Mouse (Mus musculus) adrenal gland, postnatal 4 days (tissue): ENCODE data around the gene Hsd17b1. TPM values are rescaled to one million over a fixed set of nuclear protein-coding genes. Genes with fewer than 3 reads are reported as not detected.
"Not testable (repeated sequence)": the region's sequence is repeated elsewhere in the genome, so short reads cannot be mapped to it uniquely, and the experiment has no call there.

Experiments
- DNase-seq, 2 experiments: peaks; one replicate each; pipeline ENCODE4 v3.0.0; 2021 to 2022; ENCODE audit warnings: low spot score in 2 of 2, mixed read lengths in 2 of 2
- microRNA-seq: library from miRNA; unstranded; fragments of <30 nt; microRNA quantifications from one replicate; pipeline ENCODE4 v1.2.0, GENCODE M21; 2021
- total RNA-seq, 2 experiments: library from RNA; stranded (reverse); gene quantifications; 2 replicates each; pipeline ENCODE4 v1.2.3; 2021

Gene Hsd17b1
- total RNA-seq, 2 experiments from 2014 or later = 0.50 to 0.62 TPM

DNA sequence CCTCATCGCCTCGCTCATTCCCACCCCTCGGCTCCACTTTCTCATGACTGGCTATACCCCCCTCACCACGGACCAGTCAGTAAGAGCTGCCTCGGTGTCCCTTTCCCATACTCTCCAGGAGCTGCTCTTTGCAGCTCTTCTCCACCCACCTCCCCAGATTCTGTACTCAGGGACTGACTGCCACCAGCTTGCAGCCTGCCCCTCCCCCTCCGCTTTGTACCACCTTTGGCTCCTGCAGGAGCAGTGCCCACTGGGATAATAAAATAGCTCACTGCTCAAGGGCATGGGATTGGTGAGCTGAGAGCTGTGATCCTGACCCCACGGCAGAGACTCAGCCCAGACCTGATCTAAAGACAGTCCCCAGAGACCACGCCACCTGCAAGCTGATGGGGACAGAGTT, 46.3 kb downstream of the Hsd17b1 start:
- not testable (repeated sequence) for DNase-seq

- not testable (repeated sequence) for DNase-seq
Observed at GRCm38 (mm10) chr11:101125008-101125407, 46.8 kb downstream of the Hsd17b1 start.

DNA sequence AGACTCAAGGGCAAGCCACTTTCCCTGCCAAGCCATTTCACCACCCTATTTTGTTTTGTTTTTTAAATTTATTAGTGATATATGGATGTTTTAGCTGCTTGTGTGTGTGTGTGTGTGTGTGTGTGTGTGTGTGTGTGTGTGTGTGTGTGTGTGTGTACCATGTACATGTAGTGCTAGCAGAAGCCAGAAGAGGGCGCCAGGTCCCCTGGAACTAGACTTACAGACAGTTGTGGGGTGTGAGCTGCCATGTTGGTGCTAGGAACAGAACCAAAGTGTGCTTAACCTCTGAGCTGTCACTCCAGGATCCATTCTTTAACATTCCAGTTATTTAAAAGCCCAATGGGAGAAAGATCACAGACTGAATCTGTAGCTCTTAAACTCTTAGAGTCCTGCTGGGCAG, 48.9 kb downstream of the Hsd17b1 start:
- DNase-seq = no peak

GRCm38 (mm10) chr11:101128996-101129577, 50.9 kb downstream of the Hsd17b1 start:
- no peak for DNase-seq

Small RNA genes lying within 50 kb of the gene (microRNA-seq; reads per million reads assigned to microRNA genes)
- 0.79 reads per million for gene Mir6928

Other genes with a start within 250 kb of the Hsd17b1 start
- 10 to 100 TPM; 68.2 to 68.7 TPM for gene Stat5b, start 227.7 kb upstream of the Hsd17b1 start, total RNA-seq
- gene Stat5a, start 219.1 kb upstream of the Hsd17b1 start, total RNA-seq = 10 to 100 TPM; 34.1 to 42.1 TPM
- gene Stat3, start 138.9 kb upstream of the Hsd17b1 start, total RNA-seq = 10 to 100 TPM; 72.8 to 74.9 TPM
- gene Cavin1, start 107.5 kb upstream of the Hsd17b1 start, total RNA-seq = 100 to 1,000 TPM; 294 to 319 TPM
- gene Atp6v0a1, start 69.0 kb upstream of the Hsd17b1 start, total RNA-seq = 100 to 1,000 TPM; 103 to 106 TPM
- 10 to 100 TPM; 36.9 to 37.8 TPM for gene Naglu, start 8.4 kb upstream of the Hsd17b1 start, total RNA-seq
- gene Coasy, start 4.2 kb downstream of the Hsd17b1 start, total RNA-seq = 10 to 100 TPM; 59.8 to 65.6 TPM
- 10 to 100 TPM; 27.3 to 27.5 TPM for gene Mlx, start 8.9 kb downstream of the Hsd17b1 start, total RNA-seq
- gene Psmc3ip, start 17.0 kb downstream of the Hsd17b1 start, total RNA-seq = 10 to 100 TPM; 10.3 to 11.9 TPM
- gene Retreg3, start 41.5 kb downstream of the Hsd17b1 start, total RNA-seq = 10 to 100 TPM; 51.8 to 52.6 TPM
- gene Tubg1, start 41.5 kb downstream of the Hsd17b1 start, total RNA-seq = 10 to 100 TPM; 42.0 to 42.6 TPM
- 1 to 10 TPM; 7.7 to 8.1 TPM for gene Tubg2, start 77.5 kb downstream of the Hsd17b1 start, total RNA-seq
- 1 to 10 TPM; 3.9 to 4.1 TPM for gene Cntnap1, start 92.1 kb downstream of the Hsd17b1 start, total RNA-seq
- 10 to 100 TPM; 26.9 to 30.7 TPM for gene Plekhh3, start 92.9 kb downstream of the Hsd17b1 start, total RNA-seq
- gene Ccr10, start 97.0 kb downstream of the Hsd17b1 start, total RNA-seq = under 1 TPM in 1 of 2 experiments, not detected in 1; 0.22 TPM
- gene Ezh1, start 148.1 kb downstream of the Hsd17b1 start, total RNA-seq = 10 to 100 TPM; 38.8 to 40.3 TPM
- 10 to 100 TPM; 85.7 to 96.0 TPM for gene Ramp2, start 167.6 kb downstream of the Hsd17b1 start, total RNA-seq
- gene Vps25, start 175.3 kb downstream of the Hsd17b1 start, total RNA-seq = 100 to 1,000 TPM; 106 to 111 TPM
- 10 to 100 TPM in 1 of 2 experiments, 1 to 10 TPM in 1; 3.8 to 20.0 TPM for gene Wnk4, start 182.2 kb downstream of the Hsd17b1 start, total RNA-seq
- gene Cntd1, start 200.6 kb downstream of the Hsd17b1 start, total RNA-seq = 1 to 10 TPM; 1.1 to 1.3 TPM
- gene Coa3, start 200.7 kb downstream of the Hsd17b1 start, total RNA-seq = 10 to 100 TPM; 62.9 to 67.1 TPM
- 100 to 1,000 TPM; 144 to 147 TPM for gene Becn1, start 223.9 kb downstream of the Hsd17b1 start, total RNA-seq
- 100 to 1,000 TPM; 122 to 124 TPM for gene Psme3, start 237.8 kb downstream of the Hsd17b1 start, total RNA-seq
- 1 to 10 TPM; 7.3 to 7.7 TPM for gene Aoc2, start 246.7 kb downstream of the Hsd17b1 start, total RNA-seq